Mouse (Mus musculus): Measurements from ENCODE around the gene Ect2. TPM values are rescaled to one million over a fixed set of nuclear protein-coding genes. Genes with fewer than 3 reads are reported as not detected.

The Ect2 gene
- total and polyA plus RNA-seq, 3 experiments, result 29.9 to 38.9 (median 36.7) TPM

DNA sequence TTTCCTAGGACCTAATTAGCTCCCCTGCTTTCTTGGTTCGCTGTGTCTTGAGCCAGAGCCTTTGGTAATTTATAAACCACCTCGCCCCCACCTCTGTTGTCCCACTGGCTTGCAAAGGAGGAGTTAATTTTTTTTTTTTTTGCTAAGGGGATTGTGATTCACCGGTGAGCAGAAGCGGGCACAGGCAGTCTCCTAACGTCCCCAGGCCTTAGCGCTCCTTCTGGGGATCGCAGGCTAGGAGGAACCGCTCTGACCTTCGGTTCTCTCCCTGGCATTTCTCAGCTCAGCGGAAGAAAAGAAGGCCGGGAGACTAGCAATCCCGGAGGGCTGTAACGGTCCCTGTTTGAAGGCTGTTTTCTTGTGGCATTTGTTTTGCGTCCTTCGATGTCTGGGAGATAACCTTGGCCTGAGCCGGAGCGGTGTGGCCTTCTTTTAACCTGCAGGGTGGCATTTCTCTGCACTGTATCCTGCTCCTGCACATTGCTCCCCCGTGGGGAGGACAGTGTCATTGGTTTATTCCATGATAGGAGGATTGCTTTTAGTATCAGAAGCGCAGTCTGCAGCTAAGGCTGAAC, 30.0 kb upstream of the Ect2 start:
- Histone ChIP-seq H3K27me3 (replicated peaks) (no peaks in the 10 kb centered on the region), H3K4me3 (replicated peaks in 1 of 3; ENCODE audit: low read depth in 2 of 3, low read length in 2 of 3, poor library complexity in 1 of 3) (peak overlapping the region; percentile 56 to 95 (median 83)), H3K9ac (ENCODE audit: insufficient read depth, low read depth) (peak overlapping the region; percentile 68), H3K36me3 (replicated peaks in 1 of 2; ENCODE audit: control insufficient read depth in 1 of 2, insufficient read depth in 1 of 2, low read length in 1 of 2) (peaks cover 0 to 32% of the 10 kb centered on the region in 2 experiments), H3K4me2 (ENCODE audit: insufficient read depth, low read depth, poor library complexity, severe bottlenecking) (peak overlapping the region; percentile 67), H3K4me1 (ENCODE audit: control insufficient read depth in 1 of 2, insufficient read depth in 2 of 2) (peaks cover 0 to 20% of the 10 kb centered on the region in 2 experiments; a peak in 2 of 4 replicates), H3K79me2 (replicated peaks; ENCODE audit: control insufficient read depth, extremely low read depth, insufficient read depth, poor library complexity, severe bottlenecking) (no peaks in the 10 kb centered on the region), H3K9me3 (replicated peaks; ENCODE audit: low read length) (no peaks in the 10 kb centered on the region), H3K27ac (ENCODE audit: insufficient read depth, low read depth) (no peak overlapping the region)
- in situ Hi-C loops (cut with MboI; ENCODE audit: low pct_ligation_motif_present, low pct_unique_long_range_greater_than_20kb, low sequenced_read_pairs), result loop anchor here (5.0 kb wide), 1 partner anchor 34 kb away; no protein-coding TSS in a partner anchor
- DNase-seq (ENCODE audit: extremely low read depth), result no peak
- TF ChIP-seq HCFC1 (IDR thresholded peaks at IDR 0.05; ENCODE audit: low read depth, low read length), result no peak
- TF ChIP-seq ZNF384 (IDR thresholded peaks at IDR 0.05; ENCODE audit: low read depth, low read length), result no peak
- no peak for TF ChIP-seq ELF1 (IDR thresholded peaks at IDR 0.05; ENCODE audit: low read depth, low read length)
- dilution Hi-C loops (cut with MboI; ENCODE audit: extremely low pct_ligation_motif_present, extremely low pct_unique_long_range_greater_than_20kb, low sequenced_read_pairs), result no loop called here

- dilution Hi-C loops (cut with MboI; ENCODE audit: extremely low pct_ligation_motif_present, extremely low pct_unique_long_range_greater_than_20kb, low sequenced_read_pairs) (no loop called here), in situ Hi-C loops (cut with MboI; ENCODE audit: low pct_ligation_motif_present, low pct_unique_long_range_greater_than_20kb, low sequenced_read_pairs) (loop anchor here (5.0 kb wide), 1 partner anchor 34 kb away; no protein-coding TSS in a partner anchor)
- Histone ChIP-seq H3K9ac (ENCODE audit: insufficient read depth, low read depth) (peak within 1 kb of the TSS; percentile 68), H3K4me3 (replicated peaks in 1 of 3; ENCODE audit: low read depth in 2 of 3, low read length in 2 of 3, poor library complexity in 1 of 3) (peak within 1 kb of the TSS; percentile 56 to 95 (median 83)), H3K4me1 (ENCODE audit: control insufficient read depth in 1 of 2, insufficient read depth in 2 of 2) (peaks cover 0 to 17% of the 10 kb centered on the region in 2 experiments; a peak in 2 of 4 replicates), H3K4me2 (ENCODE audit: insufficient read depth, low read depth, poor library complexity, severe bottlenecking) (peak within 1 kb of the TSS; percentile 67), H3K9me3 (replicated peaks; ENCODE audit: low read length) (no peaks in the 10 kb centered on the region), H3K27ac (ENCODE audit: insufficient read depth, low read depth) (no peak within 1 kb of the TSS), H3K27me3 (replicated peaks) (no peaks in the 10 kb centered on the region), H3K36me3 (replicated peaks in 1 of 2; ENCODE audit: control insufficient read depth in 1 of 2, insufficient read depth in 1 of 2, low read length in 1 of 2) (peaks cover 0 to 27% of the 10 kb centered on the region in 2 experiments), H3K79me2 (replicated peaks; ENCODE audit: control insufficient read depth, extremely low read depth, insufficient read depth, poor library complexity, severe bottlenecking) (no peaks in the 10 kb centered on the region)
- peak; percentile 95 for DNase-seq (ENCODE audit: extremely low read depth)
- TF ChIP-seq POLR2A (IDR thresholded peaks at IDR 0.05; ENCODE audit: low read depth, low read length) (peak; percentile 90), ZKSCAN1 (IDR thresholded peaks at IDR 0.05; ENCODE audit: borderline replicate concordance, low read depth, low read length) (peak; percentile 34; the same call in 1 of the 2 replicates), MAFK (IDR thresholded peaks at IDR 0.05; ENCODE audit: insufficient replicate concordance, low read length) (no peak), MAZ (IDR thresholded peaks at IDR 0.05; ENCODE audit: low read depth, low read length) (peak; percentile 99), SMC3 (IDR thresholded peaks at IDR 0.05; ENCODE audit: low read depth, low read length) (peak; percentile 93), NELFE (IDR thresholded peaks at IDR 0.05; ENCODE audit: low read depth, low read length) (peak; percentile 74), CHD2 (IDR thresholded peaks at IDR 0.05; ENCODE audit: low read length) (0 out of 2 replicates have a peak, but pooled peaks have one; percentile 32), MYC (IDR thresholded peaks at IDR 0.05; ENCODE audit: low read depth, low read length) (peak; percentile 92), SIN3A (IDR thresholded peaks at IDR 0.05; ENCODE audit: low read length) (peak; percentile 93), UBTF (IDR thresholded peaks at IDR 0.05; ENCODE audit: low read depth, low read length) (peak; percentile 85), MXI1 (IDR thresholded peaks at IDR 0.05; ENCODE audit: low read depth, low read length) (peak; percentile 97), MEF2A (IDR thresholded peaks at IDR 0.05; ENCODE audit: borderline replicate concordance, low read depth, low read length) (peak; percentile 73; the same call in 1 of the 2 replicates), ETS1 (conservative IDR thresholded peaks at IDR 0.05; ENCODE audit: low read depth, low read length) (0 out of 2 replicates have a peak, but pooled peaks have one; percentile 6), CTCF (conservative IDR thresholded peaks at IDR 0.05 in 1 of 2, IDR thresholded peaks at IDR 0.05 in 1 of 2; ENCODE audit: low read depth in 2 of 2, low read length in 2 of 2) (peak; percentile 74 to 97), ZMIZ1 (IDR thresholded peaks at IDR 0.05; ENCODE audit: low read depth, low read length) (peak; percentile 65; the same call in 1 of the 2 replicates), TBP (conservative IDR thresholded peaks at IDR 0.05; ENCODE audit: low read depth, low read length) (peak; percentile 82), ZC3H11A (IDR thresholded peaks at IDR 0.05; ENCODE audit: low read depth, low read length) (peak; percentile 18), BHLHE40 (IDR thresholded peaks at IDR 0.05; ENCODE audit: low read depth, low read length) (peak; percentile 82), MAX (IDR thresholded peaks at IDR 0.05; ENCODE audit: low read length) (peak; percentile 89), PAX5 (IDR thresholded peaks at IDR 0.05; ENCODE audit: low read length) (no peak), ELF1 (IDR thresholded peaks at IDR 0.05; ENCODE audit: low read depth, low read length) (peak; percentile 91), CHD1 (IDR thresholded peaks at IDR 0.05; ENCODE audit: low read depth, low read length) (no peak), POLR2AphosphoS2 (IDR thresholded peaks at IDR 0.05; ENCODE audit: low read depth, low read length) (no peak; the same call in 1 of the 2 replicates), USF1 (IDR thresholded peaks at IDR 0.05; ENCODE audit: low read depth, low read length) (peak; percentile 56), RCOR1 (conservative IDR thresholded peaks at IDR 0.05; ENCODE audit: low read depth, low read length) (no peak), TCF12 (IDR thresholded peaks at IDR 0.05; ENCODE audit: low read depth, low read length) (peak; percentile 80), ZNF384 (IDR thresholded peaks at IDR 0.05; ENCODE audit: low read depth, low read length) (no peak), IRF4 (IDR thresholded peaks at IDR 0.05; ENCODE audit: low read depth, low read length) (peak; percentile 93)
Observed at GRCm38 (mm10) chr3:27182733-27183600, 29.3 kb upstream of the Ect2 start, which contains the start of gene Nceh1. Gene Nceh1 (plus strand): TSS chr3:27182965.

Data from CH12.LX (cell line).